Mouse (Mus musculus) frontal cortex, postnatal 36 days (tissue): Measurements from ENCODE around the gene Fam160a1.

Source experiments
- DNase-seq, 2 experiments: peaks; one replicate each; pipeline ENCODE4 v3.0.0; 2022; ENCODE audit warnings: low spot score in 2 of 2

The Fam160a1 gene

DNA sequence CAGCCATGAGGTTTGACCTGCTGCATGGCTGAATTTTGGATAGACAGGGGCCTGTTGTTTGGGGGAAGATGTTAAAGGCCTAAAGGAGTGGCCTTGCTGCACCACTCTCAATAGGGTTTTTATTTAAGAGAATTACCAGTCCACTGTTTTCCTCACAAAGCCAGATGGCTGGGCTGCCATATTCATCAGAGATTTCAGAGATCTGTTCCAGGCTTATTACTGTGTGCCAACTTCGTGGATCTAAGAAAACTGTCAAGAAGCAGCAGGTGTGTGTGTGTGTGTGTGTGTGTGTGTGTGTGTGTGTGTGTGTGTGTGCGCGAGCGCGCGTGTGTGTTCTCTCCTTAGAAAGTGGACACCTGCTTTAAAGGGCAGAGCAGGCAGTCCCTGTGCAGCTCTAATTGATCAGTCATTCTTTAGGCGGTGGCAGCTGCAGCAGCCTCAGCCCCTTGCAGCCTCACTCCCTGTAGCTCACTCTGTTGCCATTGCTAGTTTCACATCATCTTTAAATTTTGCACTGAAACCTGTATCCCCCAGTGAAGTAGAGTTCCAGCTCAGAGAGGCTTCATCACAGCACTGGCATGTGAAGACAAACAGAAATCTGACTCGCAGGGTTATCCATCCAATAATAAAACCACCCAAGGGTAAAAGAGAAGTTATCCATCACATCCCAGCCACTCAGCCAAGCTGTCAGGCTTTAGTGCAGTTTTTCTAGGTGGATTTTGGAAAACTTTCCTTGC is 182.5 kb downstream of the Fam160a1 start:
- DNase-seq: no peak

DNA sequence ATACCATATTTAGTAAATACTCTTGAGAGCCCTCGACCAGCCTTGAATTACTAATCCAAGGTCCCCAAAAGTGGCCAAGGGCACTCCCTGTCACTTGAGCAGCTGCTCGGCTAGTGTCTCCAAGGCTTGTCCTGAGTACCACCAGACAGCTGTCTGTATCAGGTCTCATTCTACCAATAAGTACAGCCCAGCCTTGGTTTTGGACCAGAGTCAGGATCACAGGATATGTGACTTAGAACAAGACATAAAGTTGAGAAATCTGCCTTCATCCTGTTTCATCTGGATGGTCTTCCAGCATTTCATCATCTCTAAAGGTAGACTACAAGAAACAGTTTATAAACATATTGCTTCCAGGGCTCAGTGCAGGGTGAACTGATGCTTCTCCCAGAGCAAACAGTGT is 183.4 kb downstream of the Fam160a1 start:
- no peak for DNase-seq

DNA sequence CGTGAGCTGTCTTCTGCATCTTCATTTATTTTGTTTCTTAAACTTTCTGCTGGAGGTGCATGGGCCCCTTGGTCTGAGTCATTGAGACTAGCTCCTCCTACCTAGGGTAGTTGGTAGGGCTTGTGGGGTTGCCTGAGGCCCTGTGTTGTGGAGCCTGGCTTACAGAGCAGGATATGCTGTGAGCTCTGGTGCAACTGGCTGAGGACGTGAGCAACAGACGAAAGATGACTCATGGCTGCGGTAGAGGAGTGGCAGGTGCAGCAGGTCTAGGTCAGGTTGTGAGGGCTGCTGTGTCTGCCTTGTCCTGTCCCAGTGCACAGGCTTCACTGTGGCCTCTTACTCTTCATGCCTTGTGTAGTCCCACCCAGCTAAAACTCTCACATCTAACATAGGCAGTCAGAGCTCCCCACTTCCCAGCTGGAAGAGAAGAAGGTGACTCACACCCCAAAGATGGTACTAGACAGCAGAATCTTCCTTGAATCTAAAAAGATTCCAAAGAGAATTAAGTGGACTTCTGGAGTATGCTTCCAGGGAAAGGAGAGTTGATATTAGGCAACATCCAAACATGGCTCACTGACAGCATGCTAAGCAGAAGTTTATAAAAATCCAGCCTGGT is 187.1 kb downstream of the Fam160a1 start:
- peak in 1 of 2 experiments; percentile 22 for DNase-seq

DNA sequence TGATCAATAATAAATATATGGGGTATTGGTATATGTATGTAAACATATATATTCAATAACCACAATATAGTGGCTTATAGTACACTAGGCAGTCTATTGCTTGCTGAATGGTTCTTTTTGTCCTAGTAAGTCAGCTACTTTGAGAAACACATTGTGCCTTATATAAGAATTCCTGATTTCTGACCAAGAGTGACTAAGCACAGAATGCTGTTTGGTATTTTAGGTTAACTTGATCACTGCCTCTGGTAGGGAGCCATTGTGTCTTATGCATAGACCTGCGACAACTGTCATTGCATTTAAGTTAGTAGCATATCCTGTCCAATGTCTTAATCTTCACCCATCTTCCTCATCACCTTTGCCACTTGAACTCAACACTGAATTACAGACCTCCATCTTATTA is 197.3 kb downstream of the Fam160a1 start:
- no peak for DNase-seq

DNA sequence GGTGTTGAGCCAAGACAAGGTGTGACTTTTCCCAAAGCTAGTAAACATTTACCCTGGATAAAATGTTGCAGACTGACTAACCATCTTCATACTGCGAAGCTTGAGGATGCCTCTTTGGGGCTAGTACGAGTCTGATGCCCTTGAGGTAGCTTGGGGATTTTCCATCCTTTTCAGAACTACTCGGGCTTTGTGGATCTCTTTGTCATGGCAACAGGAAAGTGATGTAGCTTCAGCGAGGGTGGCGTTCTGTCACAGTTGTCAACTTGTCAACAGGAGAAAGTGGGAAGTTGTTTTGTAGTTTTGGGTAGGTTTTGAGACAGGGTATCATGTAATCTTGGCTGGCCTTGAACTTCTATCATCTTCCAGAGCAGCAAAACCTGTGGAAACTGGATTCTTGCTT is 197.7 kb downstream of the Fam160a1 start:
- peak in 1 of 2 experiments; percentile 24 for DNase-seq

DNA sequence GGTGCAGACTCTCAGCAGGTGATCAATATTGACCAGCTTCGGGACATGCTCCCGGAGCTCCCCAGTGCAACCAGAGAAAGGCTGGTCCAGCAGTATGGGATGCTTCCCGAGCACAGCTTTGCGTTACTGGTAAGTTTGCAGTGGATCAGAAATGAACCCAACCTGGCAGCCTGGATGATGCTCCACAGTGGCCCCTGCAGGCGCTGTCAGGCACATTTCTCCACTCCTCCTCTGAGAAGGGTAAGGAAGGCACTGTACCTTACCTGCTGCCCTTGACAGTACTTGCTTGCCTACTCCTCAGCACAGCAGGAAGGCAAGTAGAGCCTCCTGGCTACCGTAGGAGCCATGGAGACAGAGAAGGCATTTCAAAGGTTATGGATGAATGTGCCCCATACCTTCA is 198.2 kb downstream of the Fam160a1 start:
- peak in 1 of 2 experiments; percentile 28 for DNase-seq

DNA sequence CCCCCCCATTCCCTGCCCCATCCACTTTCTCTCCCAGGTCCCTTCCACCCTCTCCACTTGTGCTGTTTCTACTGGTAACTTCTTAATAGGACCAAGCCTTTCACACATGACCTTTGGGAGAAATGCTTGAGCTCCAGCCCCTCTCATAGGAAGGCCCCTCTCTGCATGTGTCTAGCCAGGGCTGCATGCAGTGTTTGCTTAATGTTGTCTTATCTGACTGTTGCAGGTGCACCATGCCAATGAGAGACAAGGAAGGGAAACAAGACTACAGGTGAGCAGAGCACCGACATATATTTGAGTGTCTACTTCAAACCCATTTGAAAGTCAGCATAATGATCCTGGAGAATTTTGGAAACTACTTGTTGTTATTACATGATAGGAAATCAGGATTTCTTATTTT is 200.7 kb downstream of the Fam160a1 start:
- no peak for DNase-seq
